Mouse (Mus musculus): ENCODE measurements at regions not wholly inside any gene's neighbourhood (a gene's known extent, or its start where the extent isn't known, plus 50 kb on each side); places are given as distances from the start of the nearest gene placed in this dataset.

GRCm38 (mm10) chr9:87346278-87346882 is 91.0 kb upstream of the Cep162 start:
- no peak for DNase-seq (ENCODE audit: extremely low spot score)

- no peak for DNase-seq (ENCODE audit: extremely low spot score)
Observed at GRCm38 (mm10) chr9:87341438-87341837, 86.1 kb upstream of the Cep162 start.

GRCm38 (mm10) chr9:87326374-87327295 is 71.3 kb upstream of the Cep162 start:
- peak; percentile 6 for DNase-seq (ENCODE audit: extremely low spot score)

- DNase-seq (ENCODE audit: extremely low spot score): no peak
Observed at GRCm38 (mm10) chr9:87323690-87324089, 68.4 kb upstream of the Cep162 start.

GRCm38 (mm10) chr9:87320758-87321157 is 65.4 kb upstream of the Cep162 start:
- no peak for DNase-seq (ENCODE audit: extremely low spot score)

GRCm38 (mm10) chr9:87318767-87319166 is 63.4 kb upstream of the Cep162 start:
- peak; percentile 7 for DNase-seq (ENCODE audit: extremely low spot score)

- no peak for DNase-seq (ENCODE audit: extremely low spot score)
Observed at GRCm38 (mm10) chr9:87310150-87310549, 54.8 kb upstream of the Cep162 start.
